Mouse (Mus musculus): ENCODE measurements around the gene Gm10318. TPM values are rescaled to one million over a fixed set of nuclear protein-coding genes. Genes with fewer than 3 reads are reported as not detected.

Gene Gm10318
- polyA plus RNA-seq, 1 experiment from 2014 or later, result not detected

- no peak overlapping the region for H3K4me2 ChIP-seq (replicated peaks)
- no peaks in the 10 kb centered on the region for H3K36me3 ChIP-seq
- H3K27me3 ChIP-seq, result no peaks in the 10 kb centered on the region
- no peak overlapping the region for H3K9ac ChIP-seq (replicated peaks)
- H3K9me3 ChIP-seq, result peaks cover 22% of the 10 kb centered on the region; the same call in 1 of the 2 replicates
- 86% methylated on average over 2 of the region's 2 CpGs for WGBS
- H3K4me3 ChIP-seq (replicated peaks), result no peak overlapping the region
- H3K27ac ChIP-seq, result no peak overlapping the region
- H3K4me1 ChIP-seq (replicated peaks), result no peaks in the 10 kb centered on the region
- no peak for ATAC-seq
These were observed 5.1 kb upstream of the Gm10318 start for GRCm38 (mm10) chr10:77847538-77847937.

DNA sequence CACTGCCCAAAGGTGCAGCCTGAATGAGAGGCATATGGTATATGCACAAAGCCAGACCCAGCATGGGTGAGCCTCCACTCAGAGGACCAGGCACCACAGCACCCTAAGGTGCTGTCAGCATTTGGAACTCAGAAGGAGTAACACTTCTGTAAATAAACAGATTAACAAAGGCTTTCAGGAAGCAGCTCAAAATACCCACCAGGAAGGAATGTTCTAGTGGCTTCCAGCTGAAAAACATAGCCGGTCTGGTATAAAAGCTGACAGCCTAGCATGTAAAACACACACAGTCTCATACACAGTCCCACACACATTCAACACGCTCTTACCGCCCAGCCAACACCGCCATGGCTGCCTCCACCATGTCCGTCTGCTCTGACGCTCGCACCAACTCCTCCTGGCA is 9.0 kb downstream of the Gm10318 start, which contains the start of gene Gm3285:
TSS of gene Gm3285 (plus strand) at position 301 of the 400 bp plus-strand sequence.
- Histone ChIP-seq H3K4me1 (replicated peaks) (0 out of 2 replicates have a peak, but pooled peaks cover 5% of the 10 kb centered on the region), H3K9ac (replicated peaks) (no peak within 1 kb of the TSS), H3K4me2 (replicated peaks) (no peak within 1 kb of the TSS), H3K27ac (no peak within 1 kb of the TSS), H3K27me3 (no peaks in the 10 kb centered on the region), H3K9me3 (no peaks in the 10 kb centered on the region), H3K4me3 (replicated peaks) (no peak within 1 kb of the TSS), H3K36me3 (no peaks in the 10 kb centered on the region)
- ATAC-seq, result no peak
- WGBS, result 50% methylated on average over 7 of the region's 7 CpGs

GRCm38 (mm10) chr10:77864067-77864761 is 11.6 kb downstream of the Gm10318 start:
- Histone ChIP-seq H3K36me3 (no peaks in the 10 kb centered on the region), H3K4me1 (replicated peaks) (0 out of 2 replicates have a peak, but pooled peaks cover 5% of the 10 kb centered on the region), H3K4me3 (replicated peaks) (peak overlapping the region; percentile 7; the same call in 1 of the 2 replicates), H3K27ac (no peak overlapping the region), H3K9ac (replicated peaks) (no peak overlapping the region), H3K9me3 (no peaks in the 10 kb centered on the region), H3K4me2 (replicated peaks) (peak overlapping the region; percentile 36), H3K27me3 (no peaks in the 10 kb centered on the region)
- ATAC-seq, result peak; percentile 70
- 47% methylated on average over 14 of the region's 14 CpGs for WGBS

DNA sequence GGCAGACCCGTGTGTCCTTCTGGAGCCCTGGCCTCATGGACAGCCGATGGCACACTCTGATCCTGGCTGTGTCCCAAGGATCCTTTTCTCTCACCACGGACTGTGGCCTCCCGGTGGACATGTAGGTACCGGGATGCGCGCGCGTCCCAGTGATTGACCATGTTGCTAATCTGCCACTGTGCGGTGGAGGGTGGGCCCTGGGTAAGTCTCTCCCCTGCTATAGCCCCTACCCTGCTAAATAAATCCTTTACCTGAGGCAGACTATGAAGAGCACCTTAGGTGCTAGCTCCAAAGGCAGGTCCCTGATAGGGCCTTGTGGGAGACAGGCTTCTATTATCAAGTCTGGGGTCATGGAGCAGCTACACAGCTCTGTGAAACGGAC is 12.1 kb downstream of the Gm10318 start:
- ATAC-seq, result peak; percentile 48; the same call in 1 of the 2 replicates
- H3K9ac ChIP-seq (replicated peaks), result no peak overlapping the region

DNA sequence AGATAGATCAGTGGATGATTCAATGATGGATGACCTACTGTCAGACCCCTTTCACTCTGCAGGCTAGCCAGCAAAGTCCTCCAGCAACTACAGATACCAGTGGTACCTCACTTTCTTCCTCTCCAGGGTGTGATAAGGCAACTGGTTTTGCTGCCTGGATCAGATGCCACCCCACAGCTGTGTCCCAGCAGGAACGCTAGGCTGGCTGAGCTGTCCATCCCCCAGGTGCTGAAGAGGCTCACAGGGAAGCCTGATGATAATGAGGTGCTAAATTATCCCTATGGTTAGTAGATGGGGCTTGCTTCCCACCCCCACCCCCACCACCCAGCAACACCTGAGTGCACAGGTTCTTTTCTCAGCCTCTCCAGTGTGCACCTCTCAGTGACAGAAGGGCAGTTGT is 14.9 kb downstream of the Gm10318 start:
- WGBS, result 60% methylated on average over 1 of the region's 1 CpGs
- Histone ChIP-seq H3K4me2 (replicated peaks) (no peak overlapping the region), H3K9ac (replicated peaks) (no peak overlapping the region), H3K4me3 (replicated peaks) (no peak overlapping the region), H3K27ac (no peak overlapping the region), H3K9me3 (no peaks in the 10 kb centered on the region; the same call in 1 of the 2 replicates), H3K36me3 (no peaks in the 10 kb centered on the region), H3K27me3 (no peaks in the 10 kb centered on the region), H3K4me1 (replicated peaks) (0 out of 2 replicates have a peak, but pooled peaks cover 5% of the 10 kb centered on the region)
- ATAC-seq, result no peak

More for the DNA sequence above, 12.1 kb downstream of the Gm10318 start:
- no peaks in the 10 kb centered on the region for H3K9me3 ChIP-seq
- H3K4me2 ChIP-seq (replicated peaks), result peak overlapping the region; percentile 36
- WGBS, result 37% methylated on average over 11 of the region's 11 CpGs
- no peak overlapping the region for H3K27ac ChIP-seq
- H3K36me3 ChIP-seq, result no peaks in the 10 kb centered on the region
- H3K4me1 ChIP-seq (replicated peaks), result 0 out of 2 replicates have a peak, but pooled peaks cover 5% of the 10 kb centered on the region
- H3K4me3 ChIP-seq (replicated peaks), result peak overlapping the region; percentile 7; the same call in 1 of the 2 replicates
- no peaks in the 10 kb centered on the region for H3K27me3 ChIP-seq

GRCm38 (mm10) chr10:77869651-77870050 is 17.0 kb downstream of the Gm10318 start:
- 84% methylated on average over 7 of the region's 7 CpGs for WGBS
- Histone ChIP-seq H3K36me3 (no peaks in the 10 kb centered on the region), H3K4me2 (replicated peaks) (no peak overlapping the region), H3K27me3 (no peaks in the 10 kb centered on the region), H3K4me3 (replicated peaks) (no peak overlapping the region), H3K9ac (replicated peaks) (no peak overlapping the region), H3K4me1 (replicated peaks) (no peaks in the 10 kb centered on the region), H3K9me3 (no peaks in the 10 kb centered on the region; the same call in 1 of the 2 replicates), H3K27ac (no peak overlapping the region)
- no peak for ATAC-seq

GRCm38 (mm10) chr10:77878985-77879384 is 26.3 kb downstream of the Gm10318 start:
- no peak overlapping the region for H3K9ac ChIP-seq (replicated peaks)
- no peak overlapping the region for H3K4me3 ChIP-seq (replicated peaks)
- 69% methylated on average over 6 of the region's 6 CpGs for WGBS
- H3K27ac ChIP-seq, result no peak overlapping the region
- no peaks in the 10 kb centered on the region for H3K27me3 ChIP-seq
- H3K4me2 ChIP-seq (replicated peaks), result no peak overlapping the region
- H3K9me3 ChIP-seq, result no peaks in the 10 kb centered on the region
- no peaks in the 10 kb centered on the region for H3K4me1 ChIP-seq (replicated peaks)
- ATAC-seq, result no peak
- no peaks in the 10 kb centered on the region for H3K36me3 ChIP-seq

DNA sequence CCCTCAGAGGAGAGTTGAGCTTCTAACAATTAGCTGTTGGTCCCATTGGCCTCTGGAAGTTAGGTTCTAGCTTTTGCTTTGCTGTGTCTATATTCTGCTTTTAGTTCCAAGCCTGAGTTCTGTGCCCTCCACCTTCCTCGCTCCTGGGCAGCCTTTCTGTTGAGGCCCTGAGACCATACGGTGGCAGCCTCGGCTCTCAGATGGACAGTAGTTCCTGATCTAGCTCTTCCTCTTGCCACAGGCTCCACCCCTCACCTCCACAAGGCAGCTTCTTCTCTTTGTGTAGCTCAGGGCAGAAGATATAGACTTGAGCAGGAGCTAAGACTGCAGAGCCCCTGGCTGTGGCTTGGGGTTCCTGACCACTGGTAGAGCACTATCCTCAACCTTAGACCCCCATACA is 27.6 kb downstream of the Gm10318 start:
- 88% methylated on average over 3 of the region's 3 CpGs for WGBS
- Histone ChIP-seq H3K9me3 (no peaks in the 10 kb centered on the region), H3K27me3 (no peaks in the 10 kb centered on the region), H3K27ac (no peak overlapping the region), H3K4me3 (replicated peaks) (no peak overlapping the region), H3K9ac (replicated peaks) (no peak overlapping the region), H3K36me3 (no peaks in the 10 kb centered on the region), H3K4me1 (replicated peaks) (no peaks in the 10 kb centered on the region), H3K4me2 (replicated peaks) (no peak overlapping the region)
- no peak for ATAC-seq

GRCm38 (mm10) chr10:77882553-77882952 is 29.9 kb downstream of the Gm10318 start:
- Histone ChIP-seq H3K9me3 (no peaks in the 10 kb centered on the region), H3K4me2 (replicated peaks) (no peak overlapping the region), H3K4me1 (replicated peaks) (no peaks in the 10 kb centered on the region), H3K4me3 (replicated peaks) (no peak overlapping the region), H3K9ac (replicated peaks) (no peak overlapping the region), H3K36me3 (no peaks in the 10 kb centered on the region), H3K27me3 (no peaks in the 10 kb centered on the region), H3K27ac (no peak overlapping the region)
- no peak for ATAC-seq
- WGBS, result 87% methylated on average over 5 of the region's 5 CpGs

DNA sequence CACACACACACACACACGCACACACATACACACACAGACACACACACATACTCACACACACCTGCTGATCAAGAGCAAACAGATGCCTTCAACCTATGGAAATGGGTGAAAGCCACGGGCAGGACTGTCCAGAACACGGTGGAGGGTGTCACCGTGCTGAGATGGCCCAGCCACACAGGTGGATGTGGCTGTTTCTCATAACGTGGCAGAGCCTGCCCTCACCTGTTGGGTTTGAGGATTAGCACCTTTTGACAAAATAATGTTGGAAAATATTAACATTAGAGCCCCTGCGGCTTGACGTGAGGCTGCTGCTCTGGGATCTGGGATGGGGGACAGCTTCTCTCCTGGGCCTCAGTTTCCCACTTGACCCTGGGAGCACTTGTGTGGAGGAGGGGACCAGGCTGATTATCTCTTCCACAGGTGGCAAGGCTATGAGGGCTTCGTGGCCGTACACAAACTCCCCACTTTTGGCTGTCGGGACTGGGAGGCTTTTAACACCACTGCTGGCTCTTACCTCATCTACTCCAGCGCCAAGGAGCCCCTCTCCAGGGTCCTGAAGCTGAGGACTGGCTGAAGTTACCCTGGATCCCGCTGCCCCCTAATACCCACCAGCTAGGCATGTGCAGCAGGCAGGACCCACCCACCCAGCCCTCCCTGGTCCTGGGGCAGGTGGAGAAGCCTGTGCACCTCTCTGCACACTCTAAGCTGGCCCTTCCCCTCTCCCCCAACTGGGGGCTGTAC is 33.5 kb downstream of the Gm10318 start:
- WGBS, result 58% methylated on average over 12 of the region's 12 CpGs
- Histone ChIP-seq H3K9me3 (0 out of 2 replicates have a peak, but pooled peaks cover 4% of the 10 kb centered on the region), H3K4me2 (replicated peaks) (no peak overlapping the region), H3K4me1 (replicated peaks) (no peaks in the 10 kb centered on the region), H3K36me3 (no peaks in the 10 kb centered on the region), H3K27me3 (no peaks in the 10 kb centered on the region), H3K4me3 (replicated peaks) (no peak overlapping the region), H3K9ac (replicated peaks) (no peak overlapping the region), H3K27ac (no peak overlapping the region)
- ATAC-seq, result 0 out of 2 replicates have a peak, but pooled peaks have one; percentile 27

DNA sequence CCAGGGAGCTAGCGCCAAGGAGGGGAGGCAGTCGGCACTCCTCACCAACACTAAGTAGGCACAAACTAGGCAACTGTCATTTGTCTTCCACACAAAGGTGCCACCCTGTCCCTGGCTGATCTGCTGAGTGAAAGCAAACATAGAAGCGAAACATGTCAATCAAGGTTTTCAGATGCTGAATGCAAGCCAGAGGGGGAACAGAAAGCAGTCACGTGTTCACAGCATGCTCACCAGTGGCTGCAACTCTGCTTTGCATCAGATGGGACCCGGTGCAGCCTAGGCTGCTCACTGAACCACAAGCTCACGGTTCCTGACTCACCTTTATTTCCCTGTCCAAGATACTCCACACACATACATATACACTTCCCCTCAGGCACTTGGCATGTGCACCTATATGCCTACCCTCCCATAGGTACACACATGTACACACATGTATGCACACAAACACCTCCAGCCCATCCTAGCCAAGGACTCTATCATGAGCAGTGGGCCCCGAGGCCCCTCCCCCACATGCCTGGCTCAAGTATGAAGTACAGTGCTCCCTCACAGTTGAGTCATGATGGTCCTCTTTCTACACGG is 38.4 kb downstream of the Gm10318 start:
- Histone ChIP-seq H3K4me1 (replicated peaks) (peaks cover 9% of the 10 kb centered on the region), H3K4me3 (replicated peaks) (no peak overlapping the region), H3K27ac (no peak overlapping the region), H3K36me3 (no peaks in the 10 kb centered on the region), H3K9me3 (0 out of 2 replicates have a peak, but pooled peaks cover 4% of the 10 kb centered on the region), H3K9ac (replicated peaks) (no peak overlapping the region), H3K27me3 (no peaks in the 10 kb centered on the region), H3K4me2 (replicated peaks) (no peak overlapping the region)
- 86% methylated on average over 8 of the region's 8 CpGs for WGBS
- no peak for ATAC-seq

DNA sequence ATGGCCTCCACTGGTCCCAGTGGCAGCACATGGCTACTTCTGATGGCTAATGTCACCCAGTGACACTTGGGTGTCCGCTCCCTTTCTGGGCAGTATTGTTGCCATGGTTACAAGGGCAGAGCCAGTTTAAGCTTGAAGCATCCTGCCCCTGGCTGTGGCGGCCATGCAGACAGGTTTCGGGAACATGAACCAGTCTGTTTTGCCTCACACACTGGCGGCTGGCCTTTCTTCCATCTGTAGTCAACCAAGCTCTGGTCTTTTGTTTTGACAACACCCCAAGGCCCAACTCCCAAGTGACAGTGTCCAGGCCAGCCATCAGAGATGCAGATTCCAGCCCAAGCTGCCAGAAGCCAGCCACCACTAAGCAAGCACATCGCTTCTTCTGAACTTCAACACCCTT is 42.9 kb downstream of the Gm10318 start:
- no peak overlapping the region for H3K9ac ChIP-seq (replicated peaks)
- H3K27me3 ChIP-seq, result no peaks in the 10 kb centered on the region
- H3K4me3 ChIP-seq (replicated peaks), result no peak overlapping the region
- H3K27ac ChIP-seq, result no peak overlapping the region
- H3K4me1 ChIP-seq (replicated peaks), result peaks cover 12% of the 10 kb centered on the region
- 61% methylated on average over 5 of the region's 5 CpGs for WGBS
- no peaks in the 10 kb centered on the region for H3K9me3 ChIP-seq
- H3K36me3 ChIP-seq, result no peaks in the 10 kb centered on the region
- no peak overlapping the region for H3K4me2 ChIP-seq (replicated peaks)
- ATAC-seq, result no peak

All from midbrain, embryonic 13.5 days (tissue).